Mouse (Mus musculus) layer of hippocampus, postnatal 25 days (tissue): Measurements from ENCODE around the gene Fbxo47. TPM values are rescaled to one million over a fixed set of nuclear protein-coding genes. Genes with fewer than 3 reads are reported as not detected.

Source experiments
- DNase-seq, 2 experiments: peaks; one replicate each; pipeline ENCODE4 v3.0.0; 2022; ENCODE audit warnings: mixed read lengths in 2 of 2, low spot score in 1 of 2; ENCODE audit errors: extremely low spot score in 1 of 2
- total RNA-seq, 2 experiments: library from RNA; stranded (reverse); gene quantifications; 2 replicates each; pipeline ENCODE4 v1.2.3; 2021

Gene Fbxo47
- 1 to 10 TPM; 1.2 to 1.9 TPM for total RNA-seq

DNA sequence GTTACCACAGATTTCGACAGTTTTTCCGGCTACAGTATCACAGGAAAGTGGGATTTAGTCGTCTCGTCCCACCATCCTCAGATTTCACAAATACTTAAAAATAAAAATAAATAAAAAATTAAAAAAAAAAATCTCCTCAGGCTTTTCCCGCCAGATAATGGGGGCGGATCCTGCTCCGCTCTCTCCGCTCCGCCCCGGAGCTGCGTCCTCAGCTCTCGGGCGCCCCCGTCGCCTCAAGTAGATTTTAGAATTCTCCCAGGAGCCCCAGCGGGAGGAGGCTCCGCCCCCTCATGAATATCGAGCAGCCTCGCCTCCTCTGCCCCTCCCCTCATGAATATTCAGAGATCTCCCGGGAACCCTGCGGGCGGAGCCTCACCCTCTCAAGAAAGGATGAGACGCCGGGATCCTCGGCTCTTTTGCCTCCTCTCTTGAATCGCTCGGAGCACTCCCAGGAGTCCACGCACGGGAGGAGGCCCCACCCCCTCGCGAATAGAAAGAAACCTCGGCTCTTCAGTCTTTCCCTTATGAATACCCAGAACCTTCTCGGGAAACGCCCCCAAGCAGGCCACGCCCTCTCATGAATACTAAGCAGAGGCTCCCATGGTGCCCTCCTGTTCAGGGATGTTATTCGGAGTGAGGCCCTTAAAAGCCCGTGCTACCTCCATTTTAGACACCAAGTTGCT, at the start of gene Fbxo47:
TSS of gene Fbxo47 (minus strand) at position 237 of the 683 bp plus-strand sequence.
- DNase-seq: peak; percentile 84 to 87

DNA sequence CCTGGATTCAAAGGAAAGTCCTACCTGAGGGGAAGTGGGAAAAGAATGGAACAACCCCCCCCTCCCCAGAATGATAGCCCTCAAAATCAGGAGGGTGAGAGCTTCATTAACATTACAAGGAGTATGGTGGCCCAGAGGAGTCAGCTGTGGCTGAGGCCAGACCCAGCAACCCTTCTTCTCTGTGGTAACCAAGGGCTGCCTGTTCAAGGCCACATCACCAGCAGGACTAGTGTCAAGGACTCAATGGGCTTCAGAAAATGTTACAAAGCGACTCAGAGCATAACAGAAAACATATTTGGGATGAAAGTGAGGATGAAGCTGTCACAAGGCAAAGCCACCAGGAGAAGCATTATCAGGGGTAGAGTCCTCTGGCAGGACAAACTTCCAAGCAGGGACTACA, 49.6 kb upstream of the Fbxo47 start:
- DNase-seq: no peak

GRCm38 (mm10) chr11:97928905-97929304, 45.0 kb upstream of the Fbxo47 start:
- no peak for DNase-seq

DNA sequence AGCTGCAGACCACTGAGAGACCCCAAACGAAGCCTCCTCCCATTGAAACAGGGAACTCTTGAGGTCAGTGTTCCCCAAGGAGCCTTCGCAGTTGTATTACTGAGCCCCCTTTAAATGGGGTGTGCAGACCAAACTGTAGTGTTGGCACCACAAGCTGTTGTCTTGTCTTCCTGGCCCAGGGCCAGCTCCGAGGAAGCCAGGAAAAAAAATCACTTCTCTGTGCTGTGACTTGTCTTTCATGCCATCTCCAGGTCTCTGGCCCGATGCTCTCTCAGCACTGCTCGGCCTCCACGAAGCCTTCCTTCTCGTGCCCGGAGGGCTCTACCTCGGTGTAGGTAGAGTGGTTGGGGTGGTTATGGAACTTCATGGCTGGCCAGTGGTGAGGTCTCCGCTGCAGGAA, 40.3 kb upstream of the Fbxo47 start:
- DNase-seq: no peak

- DNase-seq: no peak
Measured at GRCm38 (mm10) chr11:97923639-97924038, 39.7 kb upstream of the Fbxo47 start.

DNA sequence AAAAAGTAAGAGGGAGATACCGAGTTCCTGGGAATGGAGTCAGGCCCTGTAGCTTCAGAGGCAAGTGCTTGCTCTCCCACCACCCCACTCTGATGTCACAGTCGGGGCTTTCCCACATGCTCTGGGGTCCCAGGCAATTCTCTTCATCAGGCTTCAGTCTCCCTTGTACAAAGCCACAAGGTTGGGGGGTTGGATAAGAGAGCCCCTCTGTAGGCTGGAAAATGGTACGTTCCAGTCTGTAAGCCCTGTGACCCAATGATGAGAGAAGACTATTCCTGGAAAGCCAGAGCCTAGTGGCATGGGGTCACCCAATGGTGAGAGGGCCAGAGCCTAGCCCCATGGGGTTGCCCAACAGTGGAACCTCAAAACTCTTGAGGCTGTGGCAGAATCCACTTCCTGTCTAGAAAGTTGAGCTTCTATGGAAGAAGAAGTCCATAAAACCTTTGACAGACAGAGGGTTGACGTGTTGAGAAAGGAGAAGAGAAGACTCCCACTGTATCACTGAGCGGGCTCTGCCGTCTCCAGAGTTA, 32.1 kb upstream of the Fbxo47 start:
- DNase-seq: no peak

GRCm38 (mm10) chr11:97915471-97915870, 31.5 kb upstream of the Fbxo47 start:
- no peak for DNase-seq

DNA sequence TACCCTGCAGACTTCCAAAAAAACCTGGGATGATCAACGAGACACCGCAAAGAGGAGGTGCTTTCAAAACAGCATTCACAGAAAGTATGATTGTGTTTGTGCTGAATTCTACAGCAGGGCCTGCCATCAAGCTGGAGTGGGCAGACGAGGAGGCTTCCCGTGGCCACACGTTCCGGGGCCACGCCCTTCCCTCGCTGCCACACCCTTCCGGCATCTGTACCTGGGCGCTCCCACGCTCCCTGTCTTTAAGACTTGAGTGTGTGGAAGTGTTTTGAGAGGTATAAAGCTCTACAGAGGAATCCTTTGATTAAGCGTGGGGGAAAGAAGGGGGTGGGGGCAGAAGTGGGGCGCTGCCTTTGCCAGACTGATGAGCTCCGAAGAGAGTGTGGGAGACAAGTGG, 29.2 kb upstream of the Fbxo47 start:
- DNase-seq: no peak

DNA sequence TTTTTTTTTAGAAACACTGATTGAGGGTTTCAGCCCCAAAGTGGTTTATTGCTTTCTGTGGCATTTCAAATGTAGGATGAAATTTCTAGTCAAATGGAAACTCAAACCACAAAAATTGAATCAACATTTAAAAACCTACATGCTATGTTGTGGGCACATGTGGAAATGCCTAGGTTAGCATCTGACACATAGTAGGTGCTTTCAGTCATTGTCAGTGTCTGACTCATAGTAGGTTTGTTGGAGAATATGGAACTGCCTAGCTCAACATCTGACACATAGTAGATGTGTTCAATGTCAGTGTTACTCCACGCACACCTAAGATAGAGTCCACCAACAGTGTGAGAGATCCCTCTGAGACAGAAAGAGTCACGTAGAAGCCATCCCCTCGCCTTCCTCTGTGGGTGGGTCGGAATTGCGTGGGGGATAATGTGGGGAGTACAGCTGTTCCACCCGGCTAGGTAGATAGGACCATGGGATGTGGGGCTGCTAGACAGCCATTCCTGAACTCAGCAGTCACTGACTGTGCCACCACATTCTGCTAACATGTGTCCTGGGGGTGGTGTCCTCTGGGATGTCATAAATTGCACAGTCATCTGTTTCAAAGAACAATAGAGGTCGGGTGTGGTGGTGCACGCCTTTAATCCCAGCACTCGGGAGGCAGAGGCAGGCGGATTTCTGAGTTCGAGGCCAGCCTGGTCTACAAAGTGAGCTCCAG, 24.8 kb upstream of the Fbxo47 start:
- DNase-seq: no peak

GRCm38 (mm10) chr11:97907935-97908334, 24.0 kb upstream of the Fbxo47 start:
- no peak for DNase-seq

DNA sequence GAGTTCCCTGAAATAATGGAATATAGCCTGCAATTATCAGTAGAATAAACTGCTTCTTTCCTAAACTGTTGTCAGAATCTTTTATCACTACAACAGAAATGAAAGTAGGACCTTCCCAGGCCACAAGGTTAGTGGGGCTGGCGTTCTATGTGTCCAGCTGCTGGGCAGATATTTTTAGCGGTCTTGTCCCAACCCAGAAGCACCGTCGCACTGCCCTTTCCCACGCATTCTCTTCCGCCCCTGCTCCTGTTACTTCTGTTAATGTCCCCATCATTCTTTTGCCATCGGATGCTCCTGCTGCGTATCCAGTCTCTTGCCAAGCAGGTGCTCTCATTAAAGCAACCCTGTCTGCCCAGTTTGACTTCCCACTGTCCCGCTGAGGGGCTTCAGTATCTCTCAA, 23.0 kb upstream of the Fbxo47 start:
- DNase-seq: no peak

- DNase-seq: no peak
Measured at GRCm38 (mm10) chr11:97905941-97906340, 22.0 kb upstream of the Fbxo47 start.

- DNase-seq: no peak
Measured at GRCm38 (mm10) chr11:97905540-97905939, 21.6 kb upstream of the Fbxo47 start.

DNA sequence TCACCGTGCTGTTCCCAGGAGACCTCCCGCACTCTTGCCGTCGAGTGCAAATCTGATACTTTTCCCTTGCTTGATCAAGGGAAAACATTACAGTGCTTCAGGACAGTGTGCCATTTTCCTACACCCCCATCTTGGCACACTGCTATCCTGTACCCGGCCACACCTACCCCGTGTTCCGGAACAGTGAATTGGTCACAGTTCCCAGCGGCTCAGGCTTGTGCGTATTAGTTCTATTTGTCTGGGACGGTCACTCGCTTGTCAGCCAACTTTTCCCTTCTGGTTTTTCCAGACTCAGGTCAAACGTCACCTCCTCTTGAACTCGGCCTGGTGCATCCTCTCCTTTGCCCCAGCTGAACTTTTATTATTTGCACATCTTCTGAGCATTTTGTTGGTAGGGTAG, 20.8 kb upstream of the Fbxo47 start:
- no peak for DNase-seq

DNA sequence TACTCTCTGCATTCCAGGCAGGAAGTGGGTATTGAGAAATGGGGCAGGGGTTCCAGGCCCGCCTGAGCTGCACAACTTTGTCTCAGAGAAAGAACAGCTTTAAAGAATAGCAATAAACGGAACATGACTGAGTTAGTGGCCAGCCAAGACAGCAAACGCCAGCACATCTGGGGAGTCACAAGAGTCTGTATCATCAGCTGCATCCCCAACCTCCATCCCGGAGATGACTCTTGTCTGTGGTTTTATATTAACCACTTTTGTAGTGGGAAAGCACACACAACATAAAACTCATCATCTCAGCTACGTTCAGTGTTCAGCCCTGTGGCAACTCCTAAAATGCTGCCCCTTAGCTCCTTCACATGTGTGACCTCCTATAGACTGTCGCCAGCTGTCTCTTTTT, 17.9 kb upstream of the Fbxo47 start:
- no peak for DNase-seq

GRCm38 (mm10) chr11:97899822-97900221, 15.9 kb upstream of the Fbxo47 start:
- DNase-seq: peak; percentile 68 to 95

GRCm38 (mm10) chr11:97897568-97898185, 13.7 kb upstream of the Fbxo47 start:
- DNase-seq: no peak

DNA sequence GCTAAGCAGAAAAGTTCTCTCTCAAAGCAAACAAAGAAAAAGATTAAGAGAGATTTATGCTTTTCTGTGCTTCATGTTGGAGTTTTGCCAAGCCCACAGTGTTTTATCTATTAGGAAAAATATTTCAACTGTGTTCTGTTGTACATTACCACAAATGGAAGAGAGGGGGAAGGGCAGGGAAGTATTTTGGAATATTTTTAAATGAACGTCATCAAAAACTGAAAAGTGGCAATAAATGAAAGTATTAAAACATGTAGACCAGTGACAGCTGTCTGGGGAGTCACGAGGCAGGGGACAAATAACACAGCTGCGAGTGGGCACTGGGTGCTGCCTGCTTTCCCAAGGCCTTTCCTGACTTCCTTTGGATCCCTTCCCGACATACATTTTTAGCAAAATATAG, 12.7 kb upstream of the Fbxo47 start:
- DNase-seq: no peak

GRCm38 (mm10) chr11:97891821-97892220, 7.9 kb upstream of the Fbxo47 start:
- no peak for DNase-seq

- DNase-seq: no peak
Measured at GRCm38 (mm10) chr11:97885296-97885915, 1.5 kb upstream of the Fbxo47 start.

DNA sequence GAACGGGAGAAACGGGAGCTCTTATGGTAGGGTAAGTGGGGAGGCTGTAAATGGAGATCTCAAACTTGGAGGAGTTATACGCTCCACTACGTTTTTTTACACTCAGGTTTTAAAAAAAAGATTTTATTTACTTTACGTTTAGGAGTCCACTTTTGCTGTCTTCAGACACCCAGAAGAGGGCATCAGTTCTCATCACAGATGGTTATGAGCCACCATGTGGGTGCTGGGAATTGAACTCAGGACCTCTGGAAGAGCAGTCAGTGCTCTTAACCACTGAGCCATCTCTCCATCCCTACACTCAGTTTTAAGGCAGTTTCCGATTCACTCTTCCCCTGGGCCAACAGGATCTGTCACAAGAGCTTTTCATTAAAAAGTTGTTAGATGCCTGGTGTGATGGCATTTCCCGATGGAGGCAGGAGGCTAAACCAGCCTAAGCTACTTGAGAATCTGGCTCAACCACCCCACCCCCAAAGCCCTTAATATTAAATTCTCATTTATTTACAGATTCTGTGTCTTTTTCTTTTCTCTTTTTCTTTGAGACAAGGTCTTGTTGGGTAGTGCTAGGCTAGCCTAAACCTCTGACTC, 739 bp upstream of the Fbxo47 start:
- no peak for DNase-seq
